Mouse (Mus musculus) lung, adult 2 months (tissue): ENCODE measurements around the gene 2810004N23Rik.

ENCODE experiments used
- CTCF ChIP-seq: fragments of 200-500 bp; IDR thresholded peaks from 2 replicates; pipeline ENCODE4 v1.5.1; 2011; ENCODE audit warnings: mild to moderate bottlenecking, low read length, control low read depth; ENCODE audit not compliant: insufficient read depth
- POLR2A ChIP-seq: fragments of 200-500 bp; IDR thresholded peaks from 2 replicates; pipeline ENCODE4 v1.6.1; 2011; ENCODE audit warnings: low read depth, mild to moderate bottlenecking, control low read depth, low read length, borderline replicate concordance; ENCODE audit errors: extremely low read depth

- TF ChIP-seq CTCF (no peak), POLR2A (no peak)
These were observed 15.2 kb upstream of the 2810004N23Rik start for GRCm38 (mm10) chr8:124878141-124878540.
